Mouse (Mus musculus) monocyte, adult 2 months (primary cell): ENCODE results near the gene Depdc1b.

Source experiments
- DNase-seq, 2 experiments: peaks; one replicate each; pipeline ENCODE4 v3.0.0; 2022; ENCODE audit warnings: low spot score in 2 of 2, low read depth in 1 of 2

Depdc1b gene

GRCm38 (mm10) chr13:108435687-108436086 lies 119.6 kb downstream of the Depdc1b start:
- DNase-seq = no peak

- no peak for DNase-seq
These were observed 121.3 kb downstream of the Depdc1b start for GRCm38 (mm10) chr13:108437424-108437823.

- no peak for DNase-seq
These were observed 122.9 kb downstream of the Depdc1b start for GRCm38 (mm10) chr13:108439012-108439411.

- no peak for DNase-seq
These were observed 132.3 kb downstream of the Depdc1b start for GRCm38 (mm10) chr13:108448348-108448931.

- DNase-seq = no peak
These were observed 133.3 kb downstream of the Depdc1b start, which contains the start of gene Pde4d for GRCm38 (mm10) chr13:108449116-108450097. Pde4d (plus strand) TSS chr13:108449948.

GRCm38 (mm10) chr13:108451122-108451521 lies 135.0 kb downstream of the Depdc1b start:
- no peak for DNase-seq

GRCm38 (mm10) chr13:108453064-108453919 lies 137.2 kb downstream of the Depdc1b start:
- no peak for DNase-seq
